Mouse (Mus musculus): ENCODE results near the gene Amz2.

Gene Amz2

DNA sequence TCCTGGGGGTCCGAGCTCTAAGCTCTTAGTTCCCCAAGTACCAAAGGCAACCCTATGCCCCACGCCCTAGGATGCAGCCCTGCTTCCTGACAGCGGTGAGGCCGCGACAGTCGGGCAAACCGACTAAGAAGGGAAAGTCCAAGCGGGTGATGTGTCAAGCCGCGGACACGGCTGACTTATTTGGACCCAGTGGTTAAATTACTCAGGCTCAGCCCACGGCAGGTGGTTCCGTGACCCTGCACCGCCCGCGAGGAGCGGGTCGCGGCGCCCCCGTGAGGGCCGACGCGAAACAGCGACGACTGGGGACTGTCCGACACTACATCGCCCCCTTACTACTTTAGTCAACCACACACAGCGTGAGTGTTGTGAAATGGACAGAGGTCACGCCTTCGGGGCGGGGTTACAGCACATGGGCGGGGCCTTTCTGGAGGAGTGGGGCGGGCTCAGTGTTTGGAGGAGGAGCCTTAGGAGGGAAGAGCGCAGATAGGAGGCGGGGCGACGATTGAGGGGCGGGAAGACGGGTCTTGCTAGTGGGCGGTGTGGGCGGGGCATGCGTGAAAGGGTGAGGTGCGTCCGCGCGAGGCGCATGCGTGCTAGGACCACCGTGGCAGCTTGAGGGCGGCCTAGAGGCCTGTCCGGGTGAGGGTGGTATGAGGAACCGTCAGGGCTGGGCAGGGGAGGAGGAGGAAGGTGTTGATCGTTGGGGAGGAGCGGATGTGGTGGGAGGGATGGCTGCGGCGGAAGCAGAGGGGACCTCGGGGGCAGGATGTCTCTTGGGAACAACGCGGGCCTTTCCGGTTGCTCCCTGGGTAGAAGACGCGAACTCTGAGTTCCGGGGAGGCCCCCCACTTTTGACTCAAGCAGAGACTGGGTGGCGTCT, at the start of gene Amz2:
Gene Amz2 (plus strand): TSS at position 555 of the 880 bp plus-strand sequence.
- DNase-seq (ENCODE audit: low read depth), result peak; percentile 100

GRCm38 (mm10) chr11:109376484-109377143, 49.1 kb upstream of the Amz2 start:
- DNase-seq (ENCODE audit: low read depth), result peak; percentile 60

GRCm38 (mm10) chr11:109377477-109377876, 48.3 kb upstream of the Amz2 start:
- DNase-seq (ENCODE audit: low read depth), result no peak

DNA sequence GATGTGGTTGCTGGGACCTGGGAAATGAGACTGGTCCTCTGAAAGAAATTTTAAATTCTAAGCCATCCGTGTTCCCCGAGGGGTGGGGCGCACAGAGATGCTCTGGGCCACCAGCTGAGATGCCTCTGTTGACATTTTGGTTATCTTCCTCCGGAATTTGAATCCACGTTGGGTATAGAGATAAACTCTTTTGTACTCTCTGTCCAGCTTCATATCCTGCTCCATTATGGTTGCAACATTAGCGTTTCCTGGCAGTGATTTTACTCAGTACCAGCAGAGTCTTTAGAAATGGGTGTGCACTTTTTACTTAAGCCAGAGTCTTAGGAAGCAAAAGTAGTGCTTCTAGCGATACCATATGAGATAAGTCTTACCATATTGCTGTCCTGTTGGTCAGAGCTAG, 47.7 kb upstream of the Amz2 start:
- DNase-seq (ENCODE audit: low read depth), result no peak

- DNase-seq (ENCODE audit: low read depth), result no peak
These were observed 45.1 kb upstream of the Amz2 start for GRCm38 (mm10) chr11:109380662-109381061.

DNA sequence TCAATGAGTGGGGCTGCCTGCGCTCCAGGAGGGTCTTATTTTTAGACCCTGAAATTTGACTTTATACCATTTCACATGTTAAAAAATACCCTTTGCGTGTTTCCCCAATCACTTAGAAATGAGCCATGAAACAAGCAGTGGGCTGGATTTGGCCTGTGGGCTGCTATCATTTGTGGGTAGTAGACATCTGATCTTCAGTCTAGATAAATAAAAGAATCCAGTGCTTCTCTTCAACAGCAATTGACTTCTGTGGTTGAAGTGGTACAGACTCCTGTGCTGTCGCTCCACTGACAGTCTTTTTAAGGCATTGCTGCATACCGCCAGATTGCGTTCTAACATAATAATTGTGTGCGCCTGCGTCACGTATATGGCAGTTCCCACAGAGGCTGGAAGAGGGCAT, 40.5 kb upstream of the Amz2 start:
- DNase-seq (ENCODE audit: low read depth), result no peak

- no peak for DNase-seq (ENCODE audit: low read depth)
These were observed 36.7 kb upstream of the Amz2 start for GRCm38 (mm10) chr11:109389046-109389445.

GRCm38 (mm10) chr11:109391200-109391599, 34.5 kb upstream of the Amz2 start:
- DNase-seq (ENCODE audit: low read depth), result peak; percentile 61

DNA sequence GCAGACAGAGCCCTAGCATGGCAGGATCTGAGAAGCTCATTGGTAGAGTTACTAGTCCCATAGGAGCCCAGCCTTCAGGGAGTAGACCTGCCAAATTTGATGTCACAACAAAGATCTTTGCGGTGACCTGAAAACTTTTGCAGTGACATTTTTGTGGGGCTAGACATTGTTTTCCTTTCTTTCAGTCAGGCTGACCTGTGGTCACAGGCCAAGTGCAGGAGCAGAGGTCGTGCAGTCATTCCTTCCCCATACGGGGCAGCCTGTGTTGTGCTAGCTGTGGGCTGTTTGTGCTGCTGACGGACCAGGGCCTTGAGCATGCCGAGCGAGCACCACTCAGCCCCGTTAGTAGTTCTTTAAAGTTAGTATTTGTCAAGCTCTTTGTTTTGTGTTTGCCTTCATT, 34.0 kb upstream of the Amz2 start:
- no peak for DNase-seq (ENCODE audit: low read depth)

- no peak for DNase-seq (ENCODE audit: low read depth)
These were observed 33.1 kb upstream of the Amz2 start for GRCm38 (mm10) chr11:109392601-109393000.

DNA sequence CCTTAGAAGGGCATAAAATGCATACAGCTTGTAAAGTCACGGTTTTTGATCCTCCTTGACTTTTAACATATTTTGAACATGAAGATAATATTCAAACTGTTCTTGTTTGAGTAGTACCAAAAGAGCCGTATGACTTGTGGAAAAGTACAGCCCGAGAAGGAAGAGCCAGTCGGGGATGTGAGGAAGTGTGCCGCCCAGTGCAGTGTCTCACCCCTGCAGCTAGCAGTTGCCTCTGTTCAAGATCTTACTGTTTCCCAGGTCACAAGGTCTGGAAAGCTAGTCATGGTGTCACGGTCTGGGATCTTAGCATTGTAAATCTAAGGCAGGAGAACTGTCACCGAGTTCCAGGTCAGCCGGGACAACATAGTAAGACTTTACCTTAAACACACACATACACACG, 31.0 kb upstream of the Amz2 start:
- DNase-seq (ENCODE audit: low read depth), result no peak

DNA sequence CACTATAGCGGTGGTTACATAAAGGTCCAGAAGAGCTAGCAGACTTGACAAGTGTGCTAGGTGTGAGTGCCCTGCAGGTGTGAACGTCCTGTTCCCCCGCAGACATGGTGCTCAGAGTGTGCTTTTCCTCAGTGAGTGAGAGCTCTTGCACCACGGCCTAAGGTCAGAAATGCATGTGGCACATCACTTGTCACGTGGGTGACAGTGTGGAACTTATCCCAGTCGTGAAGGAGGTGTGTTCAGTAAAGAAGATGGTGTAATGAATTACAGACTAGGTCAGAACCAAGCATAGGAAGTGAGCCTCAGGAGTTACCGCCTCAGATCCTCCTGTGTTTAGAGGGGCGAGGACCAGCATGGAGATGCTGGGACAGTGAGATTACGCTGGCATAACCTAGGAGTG, 30.5 kb upstream of the Amz2 start:
- DNase-seq (ENCODE audit: low read depth), result no peak

DNA sequence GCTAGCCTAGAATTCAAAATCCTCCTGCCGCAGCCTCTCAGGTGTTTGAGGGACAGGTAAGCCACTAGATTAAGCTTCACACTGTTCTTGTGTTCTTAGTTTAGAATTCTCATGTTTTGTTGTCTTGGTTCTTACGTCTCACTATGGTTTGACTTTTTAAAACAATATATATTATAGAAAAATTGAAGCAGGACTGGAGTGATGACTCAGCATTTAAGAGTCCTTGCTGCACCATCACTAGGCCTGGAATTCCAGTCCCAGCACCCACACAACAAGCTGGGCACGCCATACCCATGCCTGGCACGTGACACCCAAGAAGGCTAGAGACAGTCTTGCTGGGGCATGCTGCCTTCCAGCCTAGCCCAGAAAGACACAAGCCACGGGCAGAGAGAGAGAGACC, 19.3 kb upstream of the Amz2 start:
- DNase-seq (ENCODE audit: low read depth), result no peak

GRCm38 (mm10) chr11:109410197-109410980, 15.4 kb upstream of the Amz2 start:
- DNase-seq (ENCODE audit: low read depth), result no peak

GRCm38 (mm10) chr11:109413617-109414016, 12.1 kb upstream of the Amz2 start, which contains the start of gene 9930022D16Rik:
Gene 9930022D16Rik (plus strand): TSS chr11:109413917.
- DNase-seq (ENCODE audit: low read depth), result no peak

- no peak for DNase-seq (ENCODE audit: low read depth)
These were observed 10.9 kb upstream of the Amz2 start for GRCm38 (mm10) chr11:109414802-109415201.

DNA sequence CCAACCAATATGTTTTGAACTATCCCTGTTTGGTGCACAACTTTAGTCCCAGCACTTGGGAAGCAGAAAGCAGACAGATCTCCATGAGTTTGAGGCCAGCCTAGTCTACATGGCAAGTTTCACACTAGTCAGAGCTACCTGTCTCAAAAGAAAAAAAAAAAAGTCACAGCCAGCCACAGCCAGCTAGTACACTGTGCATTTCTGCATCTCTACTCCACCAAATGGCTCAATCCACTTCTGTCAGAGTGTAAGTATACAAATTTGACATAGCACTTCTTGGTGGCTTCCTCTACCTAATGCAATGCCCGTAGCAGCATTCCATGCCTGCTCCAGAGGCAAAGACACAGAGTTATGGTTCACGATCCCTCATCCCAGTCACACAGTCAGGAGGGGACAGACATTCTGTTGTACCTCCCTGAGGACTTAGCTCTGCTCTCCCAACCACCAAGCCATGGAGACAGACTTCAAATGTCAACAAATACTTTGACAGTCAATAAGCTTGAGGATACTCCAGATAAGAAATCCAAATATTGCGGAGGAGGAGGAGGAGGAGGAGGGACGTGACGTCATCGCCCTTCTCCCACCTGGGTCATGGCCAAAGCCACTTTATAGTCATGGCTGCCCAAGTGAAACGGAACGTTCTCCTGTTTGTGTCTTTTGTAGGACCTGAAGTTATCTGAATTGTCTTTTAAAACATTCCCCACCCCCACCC, 8.9 kb upstream of the Amz2 start:
- no peak for DNase-seq (ENCODE audit: low read depth)

GRCm38 (mm10) chr11:109417472-109418040, 8.2 kb upstream of the Amz2 start:
- DNase-seq (ENCODE audit: low read depth), result no peak

- no peak for DNase-seq (ENCODE audit: low read depth)
These were observed 6.3 kb upstream of the Amz2 start for GRCm38 (mm10) chr11:109419461-109419860.

DNA sequence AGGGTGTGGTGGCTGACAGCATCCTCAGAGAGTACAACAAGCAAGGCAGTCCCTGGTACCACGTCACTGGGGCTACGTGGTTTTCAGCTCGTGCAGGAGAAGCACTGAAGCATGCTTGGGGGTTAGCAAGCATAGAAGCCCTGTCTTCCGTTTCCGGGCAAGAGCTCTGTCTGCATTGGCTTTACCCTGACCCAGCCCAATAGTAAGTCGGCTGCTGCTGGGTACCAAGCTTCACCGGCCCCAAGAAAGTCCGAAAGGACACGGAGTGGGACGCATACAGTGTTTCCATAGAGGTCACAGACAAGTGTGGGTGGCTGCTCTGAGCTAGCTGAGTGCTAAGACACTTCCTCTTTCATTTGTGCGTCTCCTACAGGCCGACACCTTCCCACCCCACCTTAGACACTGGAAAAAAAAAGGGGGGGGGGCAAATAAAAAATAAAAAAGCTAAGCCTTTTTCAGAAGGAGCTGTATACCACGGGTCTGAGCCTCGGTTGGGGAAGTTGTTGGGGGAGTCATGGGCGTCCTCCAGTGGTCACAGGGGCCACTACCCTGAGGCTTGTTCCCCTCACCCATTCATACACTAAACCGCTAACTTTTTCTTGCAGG, 5.7 kb upstream of the Amz2 start:
- peak; percentile 11 for DNase-seq (ENCODE audit: low read depth)

GRCm38 (mm10) chr11:109420567-109420962, 5.2 kb upstream of the Amz2 start:
- DNase-seq (ENCODE audit: low read depth), result no peak

Data from NIH3T3 (cell line).